ENCODE assay signal across 8 mouse cellular contexts in genomic region chr3:107466577-107466976, GRCm38 (mm10). TPM values are rescaled to one million over a fixed set of nuclear protein-coding genes. Genes with fewer than 3 reads are reported as not detected.
DNase-seq lines count a peak whose midpoint lies in the region; ATAC-seq and TF ChIP-seq lines count a peak whose summit lies in the region.
"Had no signal": no experiment of that assay in that cellular context is flagged by ENCODE, and none has a peak within 500 bp of the region (broad histone marks: within the 10 kb centered on the region; RNA-seq: fewer than 3 reads in every experiment).

No protein-coding gene starts in this region.

- DNase-seq in T-cell, adult 2 months (ENCODE audit: low spot score): peak; percentile 46
- peak; percentile 78 to 79 for DNase-seq in cerebellum, postnatal 36 days
- DNase-seq in gastrocnemius, postnatal 14 days: peak; percentile 72
- DNase-seq in kidney, postnatal 4 days: peak; percentile 89 to 90
- DNase-seq in spleen, adult 12 weeks (ENCODE audit: low spot score): peak; percentile 15

- intact Hi-C loops in gastrocnemius, postnatal 14 days (cut with DNase I; ENCODE audit: low total_unique reads): loop anchor here (5.0 kb wide), 1 partner anchor 229 kb away; the partner anchor contains the start of gene Prok1

- H3K4me1 ChIP-seq in E14TG2a.4 (replicated peaks; ENCODE audit: low read depth, low read length): no peaks in the 10 kb centered on the region
- H3K4me1 ChIP-seq: stomach, embryonic 15.5 days had no signal

- peaks cover 39% of the 10 kb centered on the region for H3K27me3 ChIP-seq in E14TG2a.4 (ENCODE audit: insufficient read depth, low read length)

- no peaks in the 10 kb centered on the region for H3K9me3 ChIP-seq in E14TG2a.4 (ENCODE audit: low read length)
- H3K9me3 ChIP-seq: stomach, embryonic 15.5 days had no signal

- peak; percentile 76 for TF ChIP-seq CTCF in E14TG2a.4 (conservative IDR thresholded peaks at IDR 0.05; ENCODE audit: low read length)

- ATAC-seq in megakaryocyte-erythroid progenitor cell, adult 5-6 weeks (replicated peaks; ENCODE audit: low FRiP score, low TSS enrichment, poor library complexity, severe bottlenecking): peak; percentile 61; the same call in 1 of the 2 replicates

- H3K36me3 ChIP-seq in E14TG2a.4 (ENCODE audit: insufficient read depth, low read length): no peaks in the 10 kb centered on the region
- H3K36me3 ChIP-seq: stomach, embryonic 15.5 days had no signal

- H3K4me3 ChIP-seq in E14TG2a.4 (replicated peaks; ENCODE audit: low read length): no peak overlapping the region
- H3K4me3 ChIP-seq: stomach, embryonic 15.5 days had no signal

RNA-seq across cellular contexts. Expression of gene Kcnc4, which starts 7.2 kb away (rescaled TPM):
- 10 to 100 TPM; 49.3 to 51.9 TPM for total RNA-seq in gastrocnemius, postnatal 14 days (2021)
- not detected in 2 replicates for total RNA-seq in megakaryocyte-erythroid progenitor cell, adult 5-6 weeks (2014; fragmentation: Nextera tagmentation)
- not detected in 2 replicates for total RNA-seq in megakaryocyte-erythroid progenitor cell, adult 5-6 weeks (2017)

RNA-seq across cellular contexts. Expression of gene Slc6a17, which starts 51.2 kb away (rescaled TPM):
- under 1 TPM; 0.55 to 0.60 TPM for total RNA-seq in gastrocnemius, postnatal 14 days (2021)
- total RNA-seq in megakaryocyte-erythroid progenitor cell, adult 5-6 weeks (2014; fragmentation: Nextera tagmentation): not detected in 2 replicates
- total RNA-seq in megakaryocyte-erythroid progenitor cell, adult 5-6 weeks (2017): not detected in 2 replicates

Comparison
In these comparisons a context has a peak if more than half of its experiments do, and no peak if none do; other contexts are left out.
1. DNase-seq: peak in every context shown above with its lines; median percentile 90 in kidney, postnatal 4 days; 78 in cerebellum, postnatal 36 days; 72 in gastrocnemius, postnatal 14 days; 46 in T-cell, adult 2 months; 15 in spleen, adult 12 weeks.
2. RNA of gene Kcnc4, which starts 7.2 kb away (total RNA-seq): 49.3 to 51.9 TPM in gastrocnemius, postnatal 14 days; not detected in megakaryocyte-erythroid progenitor cell, adult 5-6 weeks; every median in the first group is over 10 times any median in the second.